Mouse (Mus musculus): ENCODE data around the gene Gm9817. TPM values are rescaled to one million over a fixed set of nuclear protein-coding genes. Genes with fewer than 3 reads are reported as not detected.
A peak's percentile ranks its signal among the peaks of the same experiment; 100 is the strongest.

The Gm9817 gene
- polyA plus RNA-seq, 1 experiment, result not detected

DNA sequence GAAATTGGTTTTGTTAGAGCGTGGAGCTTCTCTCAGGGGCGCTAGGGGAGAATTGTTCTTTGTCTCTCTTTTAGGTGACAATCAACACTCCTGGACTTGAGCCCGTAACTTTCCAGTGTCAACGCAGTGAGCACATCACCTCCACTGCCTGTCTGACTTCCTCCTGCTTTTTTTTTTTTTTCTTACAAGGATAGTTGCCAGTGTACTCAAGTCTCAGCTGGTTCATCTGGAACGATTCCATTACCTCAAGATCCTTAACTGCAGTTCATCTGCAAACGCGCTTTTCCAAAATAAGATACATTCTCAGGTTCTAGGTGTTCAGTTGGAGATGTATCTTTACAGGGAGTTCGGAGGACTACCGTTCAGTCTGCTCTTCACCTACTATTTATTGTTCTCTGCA is 16.5 kb downstream of the Gm9817 start:
- no peak overlapping the region for H3K4me3 ChIP-seq (replicated peaks; ENCODE audit: control insufficient read depth, low read depth, low read length)
- 69% methylated on average over 9 of the region's 9 CpGs for WGBS
- no peak overlapping the region for H3K27ac ChIP-seq (ENCODE audit: control insufficient read depth, insufficient read depth, low read depth, low read length, poor library complexity)
- H3K4me1 ChIP-seq (ENCODE audit: control insufficient read depth, insufficient read depth, low read length), result peaks cover 2% of the 10 kb centered on the region; the same call in 1 of the 2 replicates
- no peak for TF ChIP-seq CTCF (IDR thresholded peaks at IDR 0.05; ENCODE audit: control insufficient read depth, insufficient read depth, low read length)
- no peak for TF ChIP-seq POLR2A (IDR thresholded peaks at IDR 0.05; ENCODE audit: borderline replicate concordance, control insufficient read depth, low read depth, low read length)

DNA sequence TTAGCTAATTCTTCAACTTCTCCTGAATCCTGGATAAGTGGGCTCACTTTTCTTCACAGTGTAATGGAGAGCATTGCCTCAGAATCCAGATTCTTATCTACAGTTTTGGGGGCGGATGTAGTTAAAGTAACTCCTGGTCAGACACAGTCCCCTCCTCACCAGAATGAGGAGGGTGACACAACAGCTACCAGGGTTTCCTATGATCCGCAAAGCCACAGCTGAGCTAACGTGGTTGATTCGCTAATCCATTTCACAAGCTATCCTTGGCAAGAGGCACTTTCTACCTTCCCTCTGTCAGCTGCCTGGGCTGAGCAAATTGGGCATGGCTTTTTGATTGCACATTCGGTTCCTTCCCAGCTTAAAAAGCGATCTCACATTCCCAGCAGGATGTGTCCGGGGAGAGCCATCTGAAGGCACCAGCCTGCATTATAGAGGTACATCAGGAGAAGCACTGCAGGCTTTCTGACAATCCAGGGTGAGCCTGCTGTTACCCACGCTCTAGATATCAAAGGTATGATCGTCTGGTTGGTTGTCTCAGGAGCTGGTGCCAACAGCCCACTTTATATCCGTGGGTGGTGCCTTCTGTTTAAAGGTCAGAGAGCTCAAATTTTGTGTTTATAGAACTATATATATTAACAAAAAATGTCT is 21.2 kb downstream of the Gm9817 start:
- TF ChIP-seq POLR2A (IDR thresholded peaks at IDR 0.05; ENCODE audit: borderline replicate concordance, control insufficient read depth, low read depth, low read length), result no peak
- no peak for TF ChIP-seq CTCF (IDR thresholded peaks at IDR 0.05; ENCODE audit: control insufficient read depth, insufficient read depth, low read length)
- 43% methylated on average over 10 of the region's 10 CpGs for whole genome bisulfite sequencing
- Histone ChIP-seq H3K4me3 (replicated peaks; ENCODE audit: control insufficient read depth, low read depth, low read length) (no peak overlapping the region), H3K27ac (ENCODE audit: control insufficient read depth, insufficient read depth, low read depth, low read length, poor library complexity) (no peak overlapping the region), H3K4me1 (ENCODE audit: control insufficient read depth, insufficient read depth, low read length) (peaks cover 2% of the 10 kb centered on the region; the same call in 1 of the 2 replicates)

DNA sequence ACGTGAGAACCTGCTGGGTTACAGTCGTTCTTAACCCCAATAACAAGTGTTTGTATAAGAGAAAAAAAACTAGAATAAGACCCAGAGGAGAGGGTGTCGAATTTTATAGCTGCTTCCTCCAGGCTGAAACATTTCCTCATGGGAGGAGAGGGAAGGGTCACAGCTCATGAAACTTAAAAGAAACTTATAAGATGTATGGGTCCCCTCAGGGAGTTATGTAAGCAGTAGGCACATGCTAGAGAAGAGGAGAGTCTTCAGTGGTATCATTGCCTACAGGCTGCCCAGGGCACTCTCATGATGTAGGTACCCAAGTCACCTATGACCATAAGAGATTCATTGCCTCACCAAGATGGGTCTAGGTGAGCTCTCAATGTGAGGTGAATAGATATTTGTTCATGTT is 28.0 kb downstream of the Gm9817 start:
- H3K4me1 ChIP-seq (ENCODE audit: control insufficient read depth, insufficient read depth, low read length), result peaks cover 2% of the 10 kb centered on the region; the same call in 1 of the 2 replicates
- TF ChIP-seq CTCF (IDR thresholded peaks at IDR 0.05; ENCODE audit: control insufficient read depth, insufficient read depth, low read length) (no peak), POLR2A (IDR thresholded peaks at IDR 0.05; ENCODE audit: borderline replicate concordance, control insufficient read depth, low read depth, low read length) (no peak)
- WGBS, result 68% methylated on average over 3 of the region's 3 CpGs
- no peak overlapping the region for H3K4me3 ChIP-seq (replicated peaks; ENCODE audit: control insufficient read depth, low read depth, low read length)
- H3K27ac ChIP-seq (ENCODE audit: control insufficient read depth, insufficient read depth, low read depth, low read length, poor library complexity), result no peak overlapping the region

DNA sequence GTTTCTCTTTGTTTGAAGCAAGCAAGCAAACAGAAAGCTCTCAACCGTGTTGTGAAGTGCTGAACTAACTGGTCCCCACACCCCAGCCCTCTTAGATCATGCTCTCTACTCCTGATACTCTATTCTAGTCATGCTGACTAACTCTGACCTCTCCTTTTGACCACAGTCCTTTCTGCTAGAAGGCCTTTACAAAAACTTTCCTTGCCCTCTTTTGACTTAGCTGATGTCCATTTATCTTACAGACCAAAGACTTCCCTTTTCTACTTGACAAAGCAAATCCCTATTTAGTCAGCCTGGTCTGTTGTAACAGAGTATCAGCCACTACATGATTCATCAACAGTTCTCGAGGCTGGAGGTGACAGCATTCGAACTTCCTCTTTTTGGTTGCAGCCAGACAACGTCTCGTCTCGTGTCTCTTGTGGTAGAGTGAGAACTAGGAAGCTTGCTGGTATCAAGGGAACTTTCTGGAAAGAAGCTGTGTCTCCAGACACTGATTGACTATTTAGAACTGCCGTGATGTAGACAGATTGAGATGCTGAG is 30.4 kb downstream of the Gm9817 start:
- H3K4me1 ChIP-seq (ENCODE audit: control insufficient read depth, insufficient read depth, low read length), result peaks cover 2% of the 10 kb centered on the region; the same call in 1 of the 2 replicates
- TF ChIP-seq CTCF (IDR thresholded peaks at IDR 0.05; ENCODE audit: control insufficient read depth, insufficient read depth, low read length) (no peak), POLR2A (IDR thresholded peaks at IDR 0.05; ENCODE audit: borderline replicate concordance, control insufficient read depth, low read depth, low read length) (no peak)
- 3% methylated on average over 7 of the region's 7 CpGs for WGBS
- H3K4me3 ChIP-seq (replicated peaks; ENCODE audit: control insufficient read depth, low read depth, low read length), result no peak overlapping the region
- H3K27ac ChIP-seq (ENCODE audit: control insufficient read depth, insufficient read depth, low read depth, low read length, poor library complexity), result peak overlapping the region; percentile 55; the same call in 1 of the 2 replicates

DNA sequence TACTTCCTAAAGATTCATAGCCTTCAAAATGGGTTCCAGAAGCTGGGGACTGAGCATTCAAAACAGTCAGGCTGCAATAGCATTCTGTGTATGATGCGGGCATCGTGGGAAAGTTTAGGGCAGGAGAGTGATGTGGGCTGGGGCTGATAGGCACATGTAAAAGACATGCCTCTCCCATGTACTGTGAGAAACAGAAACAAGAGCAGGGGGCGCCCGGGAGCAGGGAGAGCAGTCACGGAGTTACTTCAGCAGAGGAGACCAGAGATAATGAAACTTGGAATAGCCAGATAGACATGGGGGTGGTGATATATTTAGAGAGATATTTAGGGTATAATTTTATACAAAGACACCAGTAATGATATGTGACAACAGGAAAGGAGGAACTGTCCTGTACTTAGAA is 39.9 kb downstream of the Gm9817 start:
- H3K4me3 ChIP-seq (replicated peaks; ENCODE audit: control insufficient read depth, low read depth, low read length), result no peak overlapping the region
- no peak for TF ChIP-seq POLR2A (IDR thresholded peaks at IDR 0.05; ENCODE audit: borderline replicate concordance, control insufficient read depth, low read depth, low read length)
- no peaks in the 10 kb centered on the region for H3K4me1 ChIP-seq (ENCODE audit: control insufficient read depth, insufficient read depth, low read length)
- WGBS, result 80% methylated on average over 5 of the region's 5 CpGs
- no peak overlapping the region for H3K27ac ChIP-seq (ENCODE audit: control insufficient read depth, insufficient read depth, low read depth, low read length, poor library complexity)

DNA sequence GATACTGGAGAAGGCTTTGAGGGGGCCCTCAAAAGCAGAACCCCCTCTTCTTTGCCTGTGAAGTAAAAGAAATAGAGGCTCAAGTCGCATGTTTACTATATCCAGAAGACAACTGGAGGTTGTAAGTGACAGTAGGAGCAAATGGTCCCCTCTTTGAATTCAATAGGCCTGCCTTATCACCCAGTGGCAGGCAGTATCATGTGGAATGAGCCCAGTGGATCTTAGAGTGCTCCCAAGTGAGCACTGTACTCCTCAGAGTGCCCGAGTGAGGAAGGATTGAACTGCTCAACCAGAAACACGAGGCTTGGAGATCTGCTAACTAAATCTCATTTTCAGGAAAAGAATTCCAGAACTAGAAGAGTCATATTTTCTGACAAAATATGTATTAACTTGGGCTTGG is 40.3 kb downstream of the Gm9817 start:
- no peak for TF ChIP-seq CTCF (IDR thresholded peaks at IDR 0.05; ENCODE audit: control insufficient read depth, insufficient read depth, low read length)
- TF ChIP-seq POLR2A (IDR thresholded peaks at IDR 0.05; ENCODE audit: borderline replicate concordance, control insufficient read depth, low read depth, low read length), result no peak
- Histone ChIP-seq H3K27ac (ENCODE audit: control insufficient read depth, insufficient read depth, low read depth, low read length, poor library complexity) (no peak overlapping the region), H3K4me3 (replicated peaks; ENCODE audit: control insufficient read depth, low read depth, low read length) (no peak overlapping the region), H3K4me1 (ENCODE audit: control insufficient read depth, insufficient read depth, low read length) (no peaks in the 10 kb centered on the region)
- WGBS, result 72% methylated on average over 3 of the region's 3 CpGs

Other genes with a start within 250 kb of the Gm9817 start
- gene Dtnbp1, start 76.5 kb upstream of the Gm9817 start, polyA plus RNA-seq (2011; ENCODE audit: insufficient read depth, insufficient read length, low replicate concordance, missing spikeins), result 12.3 and 27.6 TPM in 2 replicates

Measured in bone marrow, adult 2 months (tissue).